Mouse (Mus musculus) heart, embryonic 16.5 days (tissue): ENCODE data around the gene Atp10b. TPM values are rescaled to one million over a fixed set of nuclear protein-coding genes. Genes with fewer than 3 reads are reported as not detected.

Experiments used
- ATAC-seq: fragments of 200-750 bp; cut with Nextera tagmentation; replicated peaks from 2 replicates; pipeline ENCODE4 v1.8.0; 2017; ENCODE audit warnings: moderate number of reproducible peaks; ENCODE audit not compliant: insufficient read depth, low FRiP score; ENCODE audit errors: extremely low read depth
- H3K27ac ChIP-seq: fragments of 300-500 bp; sonication (generic); 2 replicates; pipeline ENCODE4 v1.5.1; 2014; ENCODE audit warnings: mild to moderate bottlenecking, low read length, control low read depth, moderate library complexity
- H3K27me3 ChIP-seq: fragments of 300-500 bp; sonication (generic); 2 replicates; pipeline ENCODE4 v1.6.1; 2014; ENCODE audit warnings: low read length, mixed read lengths; ENCODE audit not compliant: control insufficient read depth, insufficient read depth
- H3K36me3 ChIP-seq: fragments of 300-500 bp; sonication (generic); 2 replicates; pipeline ENCODE4 v1.6.1; 2014; ENCODE audit not compliant: control insufficient read depth, insufficient read depth
- H3K4me1 ChIP-seq: fragments of 300-500 bp; sonication (generic); 2 replicates; pipeline ENCODE4 v1.6.1; 2014; ENCODE audit warnings: low read length, mixed read lengths; ENCODE audit not compliant: control insufficient read depth, insufficient read depth
- H3K4me2 ChIP-seq: fragments of 300-500 bp; sonication (generic); 2 replicates; pipeline ENCODE4 v1.6.1; 2014; ENCODE audit warnings: low read depth, mild to moderate bottlenecking, control low read depth, low read length
- H3K4me3 ChIP-seq: fragments of 300-500 bp; sonication (generic); 2 replicates; pipeline ENCODE4 v1.5.1; 2014; ENCODE audit warnings: mild to moderate bottlenecking, control low read depth, low read length
- H3K9ac ChIP-seq: fragments of 300-500 bp; sonication (generic); 2 replicates; pipeline ENCODE4 v1.6.1; 2014; ENCODE audit warnings: low read length, control low read depth
- H3K9me3 ChIP-seq: fragments of 300-500 bp; sonication (generic); replicated peaks from 2 replicates; pipeline ENCODE4 v1.6.1; 2016; ENCODE audit warnings: low read length; ENCODE audit not compliant: control insufficient read depth
- WGBS: fragments of 180-500 bp; shearing (Covaris S2); extraction: QIAGEN DNeasy Blood & Tissue Kit; methylation state at CpG from one replicate; pipeline ENCODE4 v1.1.7; 2014; 5-methylcytosine and 5-hydroxymethylcytosine counted together
- polyA plus RNA-seq: library from polyadenylated mRNA; unstranded; fragments of >200 nt; fragmentation: Nextera tagmentation; extraction: Ambion mirVana; gene quantifications from 2 replicates; pipeline ENCODE4 v1.2.1, GENCODE M21; 2015

Atp10b gene
- polyA plus RNA-seq, 1 experiment from 2014 or later = 0.13 TPM

DNA sequence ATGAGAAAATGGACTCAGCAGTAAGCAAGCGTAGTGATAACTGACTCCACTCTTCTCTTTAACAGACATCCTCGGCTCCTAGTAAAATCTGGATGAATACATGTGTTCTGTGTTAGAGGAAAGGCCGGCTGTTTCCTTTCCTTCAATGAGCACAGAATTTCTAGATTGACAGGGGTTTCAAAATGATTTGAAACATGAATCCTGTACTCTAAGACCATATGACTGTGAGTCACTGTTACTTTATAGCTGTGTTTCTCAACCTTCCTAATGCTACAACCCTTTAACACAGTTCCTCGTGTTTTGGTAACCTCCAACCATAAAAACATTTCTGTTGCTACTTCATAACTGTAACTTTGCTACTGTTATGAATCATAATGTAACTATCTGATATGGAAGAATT is 33.8 kb downstream of the Atp10b start:
- ATAC-seq = no peak
- Histone ChIP-seq H3K9me3 (no peaks in the 10 kb centered on the region), H3K4me3 (no peak overlapping the region), H3K9ac (no peak overlapping the region), H3K36me3 (no peaks in the 10 kb centered on the region), H3K27ac (no peak overlapping the region), H3K27me3 (no peaks in the 10 kb centered on the region), H3K4me1 (no peaks in the 10 kb centered on the region), H3K4me2 (no peak overlapping the region)
- 68% methylated on average over 4 of the region's 4 CpGs for WGBS

DNA sequence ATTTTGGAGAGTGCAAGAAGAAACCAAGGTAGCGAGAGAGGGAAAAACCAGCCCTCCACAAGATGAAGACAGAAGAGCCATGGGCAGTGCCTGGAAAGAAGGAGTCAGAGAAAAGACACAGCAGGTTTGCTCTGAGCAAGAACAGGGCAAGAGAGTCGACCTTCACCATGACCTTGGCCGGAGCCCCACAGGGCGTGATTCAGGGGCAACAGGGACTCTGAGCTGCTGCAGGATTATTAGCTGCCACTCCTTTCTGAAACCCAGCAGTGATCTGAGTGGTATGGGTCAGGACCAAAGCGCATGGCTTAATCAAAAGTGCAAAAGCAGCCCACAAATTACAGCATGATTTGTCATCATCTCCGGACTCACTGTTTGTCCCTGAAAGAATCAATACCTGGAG is 36.6 kb downstream of the Atp10b start:
- no peaks in the 10 kb centered on the region for H3K36me3 ChIP-seq
- no peaks in the 10 kb centered on the region for H3K9me3 ChIP-seq
- no peaks in the 10 kb centered on the region for H3K27me3 ChIP-seq
- ATAC-seq = no peak
- no peaks in the 10 kb centered on the region for H3K4me1 ChIP-seq
- 56% methylated on average over 6 of the region's 6 CpGs for WGBS
- H3K27ac ChIP-seq = no peak overlapping the region
- H3K4me2 ChIP-seq = no peak overlapping the region
- no peak overlapping the region for H3K4me3 ChIP-seq
- H3K9ac ChIP-seq = no peak overlapping the region

DNA sequence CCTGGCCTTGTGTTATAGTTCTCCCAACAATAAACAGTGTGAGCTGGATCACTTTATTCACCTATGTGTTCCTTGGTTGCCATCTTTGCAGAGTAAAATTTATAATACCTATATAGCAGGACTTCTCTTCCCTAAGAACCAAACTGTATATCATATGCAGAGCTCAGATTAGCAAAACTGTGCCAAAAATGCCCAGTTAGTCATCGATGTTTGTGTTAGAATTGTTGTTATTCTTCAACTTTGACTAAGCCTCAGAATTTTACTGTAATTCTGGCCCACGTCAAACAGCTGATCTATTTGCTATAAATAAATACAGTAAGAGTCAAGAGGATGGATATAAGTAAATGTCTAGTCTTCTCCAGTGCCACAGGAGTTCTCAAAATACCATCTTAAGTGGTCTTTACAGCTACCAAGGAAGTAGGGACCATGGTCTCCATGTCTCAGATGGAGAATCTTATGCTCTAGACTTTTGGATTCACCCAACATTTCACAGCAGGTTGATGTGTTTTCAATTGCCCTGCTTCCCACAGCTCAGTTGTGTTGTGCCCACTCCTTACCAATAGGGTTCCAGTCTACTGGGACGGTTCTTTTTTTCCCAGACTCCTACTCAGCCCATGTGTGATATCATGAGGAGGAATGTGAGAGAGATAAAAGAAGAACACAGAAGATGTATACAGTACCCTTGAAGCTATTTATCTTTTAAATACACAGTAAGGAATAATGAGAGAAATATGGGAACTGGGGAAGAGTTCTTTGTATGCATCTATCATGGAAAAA is 40.3 kb downstream of the Atp10b start:
- Histone ChIP-seq H3K4me1 (no peaks in the 10 kb centered on the region), H3K36me3 (no peaks in the 10 kb centered on the region), H3K27ac (no peak overlapping the region), H3K27me3 (no peaks in the 10 kb centered on the region), H3K4me3 (no peak overlapping the region), H3K9me3 (no peaks in the 10 kb centered on the region), H3K9ac (no peak overlapping the region), H3K4me2 (no peak overlapping the region)
- WGBS = 79% methylated on average over 3 of the region's 3 CpGs
- ATAC-seq = no peak

DNA sequence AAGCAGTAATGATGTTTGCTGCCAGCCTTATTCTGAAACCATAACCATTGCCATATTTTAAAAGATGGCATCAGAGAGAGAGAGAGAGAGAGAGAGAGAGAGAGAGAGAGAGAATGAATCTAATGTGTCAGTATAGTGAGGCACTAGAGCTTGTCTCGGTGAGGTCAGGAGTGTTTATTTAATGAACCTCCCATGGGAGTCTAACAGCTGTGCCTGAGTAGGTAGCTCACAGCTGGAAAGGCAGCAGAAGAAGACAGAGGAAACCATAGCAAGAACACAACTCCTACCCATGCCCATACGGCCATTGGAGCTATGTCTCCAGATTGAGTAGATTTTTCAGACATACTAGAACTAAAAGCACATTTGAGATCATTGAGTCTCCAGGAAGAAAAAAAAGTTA is 49.1 kb downstream of the Atp10b start:
- Histone ChIP-seq H3K36me3 (no peaks in the 10 kb centered on the region), H3K27ac (no peak overlapping the region), H3K27me3 (no peaks in the 10 kb centered on the region), H3K4me3 (no peak overlapping the region), H3K4me1 (no peaks in the 10 kb centered on the region), H3K9ac (no peak overlapping the region), H3K4me2 (no peak overlapping the region), H3K9me3 (no peaks in the 10 kb centered on the region)
- 73% methylated on average over 2 of the region's 2 CpGs for WGBS
- ATAC-seq = no peak

- H3K27me3 ChIP-seq = no peaks in the 10 kb centered on the region
- no peaks in the 10 kb centered on the region for H3K9me3 ChIP-seq
- H3K4me3 ChIP-seq = no peak overlapping the region
- no peak overlapping the region for H3K4me2 ChIP-seq
- H3K4me1 ChIP-seq = no peaks in the 10 kb centered on the region
- no peak for ATAC-seq
- no peak overlapping the region for H3K9ac ChIP-seq
- H3K27ac ChIP-seq = no peak overlapping the region
- H3K36me3 ChIP-seq = no peaks in the 10 kb centered on the region
These were observed 49.7 kb downstream of the Atp10b start for GRCm38 (mm10) chr11:43199358-43199757.

GRCm38 (mm10) chr11:43200089-43200488 is 50.4 kb downstream of the Atp10b start:
- Histone ChIP-seq H3K4me3 (no peak overlapping the region), H3K4me2 (no peak overlapping the region), H3K4me1 (no peaks in the 10 kb centered on the region), H3K9ac (no peak overlapping the region), H3K27me3 (no peaks in the 10 kb centered on the region), H3K27ac (no peak overlapping the region), H3K9me3 (no peaks in the 10 kb centered on the region), H3K36me3 (no peaks in the 10 kb centered on the region)
- no peak for ATAC-seq
- WGBS = 86% methylated on average over 2 of the region's 2 CpGs

- H3K4me3 ChIP-seq = no peak overlapping the region
- whole genome bisulfite sequencing = 59% methylated on average over 3 of the region's 3 CpGs
- no peak overlapping the region for H3K27ac ChIP-seq
These were observed 53.9 kb downstream of the Atp10b start for GRCm38 (mm10) chr11:43203580-43203979.

GRCm38 (mm10) chr11:43213134-43213533 is 63.5 kb downstream of the Atp10b start:
- Histone ChIP-seq H3K27ac (no peak overlapping the region), H3K4me2 (no peak overlapping the region), H3K4me1 (peaks cover 10% of the 10 kb centered on the region), H3K36me3 (no peaks in the 10 kb centered on the region), H3K27me3 (no peaks in the 10 kb centered on the region), H3K9me3 (no peaks in the 10 kb centered on the region), H3K9ac (no peak overlapping the region), H3K4me3 (no peak overlapping the region)
- 18% methylated on average over 1 of the region's 1 CpGs for WGBS
- ATAC-seq = no peak

More at GRCm38 (mm10) chr11:43203580-43203979, 53.9 kb downstream of the Atp10b start:
- no peaks in the 10 kb centered on the region for H3K9me3 ChIP-seq
- no peak overlapping the region for H3K4me2 ChIP-seq
- no peaks in the 10 kb centered on the region for H3K27me3 ChIP-seq
- H3K36me3 ChIP-seq = no peaks in the 10 kb centered on the region
- ATAC-seq = no peak
- H3K4me1 ChIP-seq = no peaks in the 10 kb centered on the region
- no peak overlapping the region for H3K9ac ChIP-seq

GRCm38 (mm10) chr11:43213740-43214139 is 64.1 kb downstream of the Atp10b start:
- H3K9ac ChIP-seq = no peak overlapping the region
- no peak overlapping the region for H3K27ac ChIP-seq
- no peak overlapping the region for H3K4me3 ChIP-seq
- H3K27me3 ChIP-seq = no peaks in the 10 kb centered on the region
- no peak overlapping the region for H3K4me2 ChIP-seq
- H3K36me3 ChIP-seq = no peaks in the 10 kb centered on the region
- H3K9me3 ChIP-seq = no peaks in the 10 kb centered on the region
- H3K4me1 ChIP-seq = peaks cover 10% of the 10 kb centered on the region
- 80% methylated on average over 1 of the region's 1 CpGs for WGBS
- ATAC-seq = no peak
